Mouse (Mus musculus) limb, embryonic 14.5 days (tissue): ENCODE data around the gene Plekha4. TPM values are rescaled to one million over a fixed set of nuclear protein-coding genes. Genes with fewer than 3 reads are reported as not detected.
A peak's percentile ranks its signal among the peaks of the same experiment; 100 is the strongest.

ENCODE experiments used
- ATAC-seq: fragments of 200-750 bp; cut with Nextera tagmentation; 2 replicates; pipeline ENCODE4 v1.8.0; 2017; ENCODE audit warnings: low read depth, moderate number of reproducible peaks, moderate TSS enrichment; ENCODE audit not compliant: low FRiP score
- DNase-seq: peaks from one replicate; pipeline ENCODE4 v3.0.0-alpha.2; 2015; ENCODE audit warnings: low spot score
- H3K27ac ChIP-seq: fragments of 300-500 bp; sonication (generic); replicated peaks from 2 replicates; pipeline ENCODE4 v1.5.1; 2014; ENCODE audit warnings: low read depth, mild to moderate bottlenecking, low read length, moderate library complexity, mixed read lengths
- H3K27me3 ChIP-seq: fragments of 300-500 bp; sonication (generic); 2 replicates; pipeline ENCODE4 v1.6.1; 2014; ENCODE audit warnings: low read length, mixed read lengths; ENCODE audit not compliant: control insufficient read depth, insufficient read depth
- H3K36me3 ChIP-seq: fragments of 300-500 bp; sonication (generic); 2 replicates; pipeline ENCODE4 v1.6.1; 2014; ENCODE audit warnings: mild to moderate bottlenecking, low read length, moderate library complexity, mixed read lengths; ENCODE audit not compliant: control insufficient read depth, insufficient read depth
- H3K4me1 ChIP-seq: fragments of 300-500 bp; sonication (generic); 2 replicates; pipeline ENCODE4 v1.6.1; 2014; ENCODE audit warnings: antibody characterized with exemption, low read length, mixed read lengths; ENCODE audit not compliant: control insufficient read depth, insufficient read depth
- H3K4me2 ChIP-seq: fragments of 300-500 bp; sonication (generic); replicated peaks from 2 replicates; pipeline ENCODE4 v1.6.1; 2014; ENCODE audit warnings: low read depth, mild to moderate bottlenecking, low read length, moderate library complexity; ENCODE audit not compliant: severe bottlenecking
- H3K4me3 ChIP-seq: fragments of 300-500 bp; sonication (generic); replicated peaks from 2 replicates; pipeline ENCODE4 v1.5.1; 2014; ENCODE audit warnings: low read length
- H3K9ac ChIP-seq: fragments of 300-500 bp; sonication (generic); 2 replicates; pipeline ENCODE4 v1.6.1; 2014; ENCODE audit warnings: mild to moderate bottlenecking, low read depth, low read length, moderate library complexity; ENCODE audit not compliant: severe bottlenecking
- H3K9me3 ChIP-seq: fragments of 300-500 bp; sonication (generic); 2 replicates; pipeline ENCODE4 v1.6.1; 2016; ENCODE audit warnings: low read length; ENCODE audit not compliant: control insufficient read depth
- POLR2A ChIP-seq: fragments of 200-500 bp; IDR thresholded peaks from 2 replicates; pipeline ENCODE4 v1.8.0; 2012; ENCODE audit warnings: inconsistent platforms, mild to moderate bottlenecking, moderate library complexity, borderline replicate concordance; ENCODE audit not compliant: insufficient read depth, insufficient read length; ENCODE audit errors: extremely low read depth
- WGBS: fragments of 180-500 bp; shearing (Covaris S2); extraction: QIAGEN DNeasy Blood & Tissue Kit; methylation state at CpG from one replicate; pipeline ENCODE4 v1.1.7; 2014; 5-methylcytosine and 5-hydroxymethylcytosine counted together
- polyA plus RNA-seq, 2 experiments: library from polyadenylated mRNA; depleted of rRNA in 1 of 2; stranded (reverse) in 1 of 2; unstranded in 1 of 2; fragments of >200 nt; fragmentation: Nextera tagmentation in 1 of 2; extraction: Ambion mirVana in 1 of 2; gene quantifications; 2 replicates each; pipeline versions ENCODE4 v1.2.1 to v1.2.3; 2012 to 2014

The Plekha4 gene
- polyA plus RNA-seq, 2 experiments: 4.6 to 13.1 TPM

GRCm38 (mm10) chr7:45596107-45596506, 70.0 kb downstream of the Plekha4 start:
- Histone ChIP-seq H3K4me3 (no peak overlapping the region), H3K27ac (no peak overlapping the region), H3K36me3 (no peaks in the 10 kb centered on the region), H3K9me3 (no peaks in the 10 kb centered on the region), H3K4me2 (no peak overlapping the region), H3K4me1 (peaks cover 3% of the 10 kb centered on the region; the same call in 1 of the 2 replicates), H3K9ac (no peak overlapping the region), H3K27me3 (no peaks in the 10 kb centered on the region)
- 68% methylated on average over 1 of the region's 1 CpGs for WGBS
- DNase-seq (no peak), ATAC-seq (no peak)
- no peak for TF ChIP-seq POLR2A

GRCm38 (mm10) chr7:45597013-45597412, 70.9 kb downstream of the Plekha4 start:
- no peak overlapping the region for H3K4me3 ChIP-seq
- no peak overlapping the region for H3K9ac ChIP-seq
- no peaks in the 10 kb centered on the region for H3K36me3 ChIP-seq
- no peak for DNase-seq
- no peaks in the 10 kb centered on the region for H3K9me3 ChIP-seq
- H3K4me2 ChIP-seq: no peak overlapping the region
- 84% methylated on average over 5 of the region's 5 CpGs for WGBS
- no peaks in the 10 kb centered on the region for H3K27me3 ChIP-seq
- ATAC-seq: no peak
- no peak overlapping the region for H3K27ac ChIP-seq
- TF ChIP-seq POLR2A: no peak
- H3K4me1 ChIP-seq: peaks cover 8% of the 10 kb centered on the region; the same call in 1 of the 2 replicates

GRCm38 (mm10) chr7:45597527-45597926, 71.4 kb downstream of the Plekha4 start:
- no peak for DNase-seq
- no peak for TF ChIP-seq POLR2A
- Histone ChIP-seq H3K9me3 (no peaks in the 10 kb centered on the region), H3K4me2 (no peak overlapping the region), H3K4me3 (no peak overlapping the region), H3K9ac (no peak overlapping the region), H3K4me1 (peaks cover 8% of the 10 kb centered on the region; the same call in 1 of the 2 replicates), H3K27me3 (no peaks in the 10 kb centered on the region), H3K36me3 (no peaks in the 10 kb centered on the region), H3K27ac (no peak overlapping the region)
- 84% methylated on average over 6 of the region's 6 CpGs for WGBS
- ATAC-seq: no peak

- DNase-seq (peak; percentile 9), ATAC-seq (no peak)
- no peak for TF ChIP-seq POLR2A
- Histone ChIP-seq H3K27ac (no peak overlapping the region), H3K4me1 (peaks cover 8% of the 10 kb centered on the region; the same call in 1 of the 2 replicates), H3K9me3 (no peaks in the 10 kb centered on the region), H3K9ac (no peak overlapping the region), H3K4me3 (no peak overlapping the region), H3K36me3 (no peaks in the 10 kb centered on the region), H3K4me2 (no peak overlapping the region), H3K27me3 (no peaks in the 10 kb centered on the region)
- WGBS: 42% methylated on average over 18 of the region's 18 CpGs
Measured at GRCm38 (mm10) chr7:45598960-45599879, 73.1 kb downstream of the Plekha4 start.

Other genes with a start within 250 kb of the Plekha4 start
Only the 30 nearest of the 34 such genes appear.
- 9.5 and 17.9 TPM in 2 replicates for gene Hrc, start 191.0 kb upstream of the Plekha4 start, polyA plus RNA-seq (2012; rRNA removed)
- gene Hrc, start 191.0 kb upstream of the Plekha4 start, polyA plus RNA-seq (2014; fragmentation: Nextera tagmentation; extraction: Ambion mirVana): 4.1 and 5.9 TPM in 2 replicates
- 12.3 and 13.8 TPM in 2 replicates for gene Ppfia3, start 159.3 kb upstream of the Plekha4 start, polyA plus RNA-seq (2012; rRNA removed)
- 8.4 and 9.0 TPM in 2 replicates for gene Ppfia3, start 159.3 kb upstream of the Plekha4 start, polyA plus RNA-seq (2014; fragmentation: Nextera tagmentation; extraction: Ambion mirVana)
- 4.1 and 4.7 TPM in 2 replicates for gene Lin7b, start 155.7 kb upstream of the Plekha4 start, polyA plus RNA-seq (2012; rRNA removed)
- 1.7 and 2.2 TPM in 2 replicates for gene Lin7b, start 155.7 kb upstream of the Plekha4 start, polyA plus RNA-seq (2014; fragmentation: Nextera tagmentation; extraction: Ambion mirVana)
- 539 and 694 TPM in 2 replicates for gene Snrnp70, start 130.6 kb upstream of the Plekha4 start, polyA plus RNA-seq (2012; rRNA removed)
- gene Snrnp70, start 130.6 kb upstream of the Plekha4 start, polyA plus RNA-seq (2014; fragmentation: Nextera tagmentation; extraction: Ambion mirVana): 69.7 and 73.7 TPM in 2 replicates
- gene Kcna7, start 120.7 kb upstream of the Plekha4 start, polyA plus RNA-seq (2012; rRNA removed): 0.10 TPM in 2 replicates
- gene Kcna7, start 120.7 kb upstream of the Plekha4 start, polyA plus RNA-seq (2014; fragmentation: Nextera tagmentation; extraction: Ambion mirVana): 0.11 TPM in 1 of 2 replicates, not detected in the other
- 4.2 and 4.5 TPM in 2 replicates for gene Ntf5, start 112.6 kb upstream of the Plekha4 start, polyA plus RNA-seq (2012; rRNA removed)
- 4.4 and 6.0 TPM in 2 replicates for gene Ntf5, start 112.6 kb upstream of the Plekha4 start, polyA plus RNA-seq (2014; fragmentation: Nextera tagmentation; extraction: Ambion mirVana)
- 0.50 and 1.4 TPM in 2 replicates for gene Lhb, start 105.5 kb upstream of the Plekha4 start, polyA plus RNA-seq (2012; rRNA removed)
- gene Lhb, start 105.5 kb upstream of the Plekha4 start, polyA plus RNA-seq (2014; fragmentation: Nextera tagmentation; extraction: Ambion mirVana): not detected in 2 replicates
- gene Gys1, start 91.5 kb upstream of the Plekha4 start, polyA plus RNA-seq (2012; rRNA removed): 44.1 and 59.1 TPM in 2 replicates
- gene Gys1, start 91.5 kb upstream of the Plekha4 start, polyA plus RNA-seq (2014; fragmentation: Nextera tagmentation; extraction: Ambion mirVana): 35.8 and 37.3 TPM in 2 replicates
- gene Ruvbl2, start 88.2 kb upstream of the Plekha4 start, polyA plus RNA-seq (2012; rRNA removed): 120 TPM in 2 replicates
- gene Ruvbl2, start 88.2 kb upstream of the Plekha4 start, polyA plus RNA-seq (2014; fragmentation: Nextera tagmentation; extraction: Ambion mirVana): 119 and 126 TPM in 2 replicates
- 1,503 and 2,450 TPM in 2 replicates for gene Ftl1, start 66.4 kb upstream of the Plekha4 start, polyA plus RNA-seq (2012; rRNA removed)
- 4,726 and 4,986 TPM in 2 replicates for gene Ftl1, start 66.4 kb upstream of the Plekha4 start, polyA plus RNA-seq (2014; fragmentation: Nextera tagmentation; extraction: Ambion mirVana)
- gene Bax, start 59.4 kb upstream of the Plekha4 start, polyA plus RNA-seq (2012; rRNA removed): 127 and 164 TPM in 2 replicates
- 133 and 140 TPM in 2 replicates for gene Bax, start 59.4 kb upstream of the Plekha4 start, polyA plus RNA-seq (2014; fragmentation: Nextera tagmentation; extraction: Ambion mirVana)
- gene Tulp2, start 44.5 kb upstream of the Plekha4 start, polyA plus RNA-seq (2012; rRNA removed): 0.82 and 1.3 TPM in 2 replicates
- gene Tulp2, start 44.5 kb upstream of the Plekha4 start, polyA plus RNA-seq (2014; fragmentation: Nextera tagmentation; extraction: Ambion mirVana): 1.2 and 2.0 TPM in 2 replicates
- gene Gm45808, start 39.5 kb upstream of the Plekha4 start, polyA plus RNA-seq (2012; rRNA removed): not detected in 2 replicates
- not detected in 2 replicates for gene Gm45808, start 39.5 kb upstream of the Plekha4 start, polyA plus RNA-seq (2014; fragmentation: Nextera tagmentation; extraction: Ambion mirVana)
- 2.4 and 2.9 TPM in 2 replicates for gene Dhdh, start 37.5 kb upstream of the Plekha4 start, polyA plus RNA-seq (2012; rRNA removed)
- gene Dhdh, start 37.5 kb upstream of the Plekha4 start, polyA plus RNA-seq (2014; fragmentation: Nextera tagmentation; extraction: Ambion mirVana): 2.0 and 2.6 TPM in 2 replicates
- 293 and 299 TPM in 2 replicates for gene Nucb1, start 15.9 kb upstream of the Plekha4 start, polyA plus RNA-seq (2012; rRNA removed)
- 239 and 254 TPM in 2 replicates for gene Nucb1, start 15.9 kb upstream of the Plekha4 start, polyA plus RNA-seq (2014; fragmentation: Nextera tagmentation; extraction: Ambion mirVana)
- gene Ppp1r15a, start 62 bp upstream of the Plekha4 start, polyA plus RNA-seq (2012; rRNA removed): 27.5 and 29.8 TPM in 2 replicates
- gene Ppp1r15a, start 62 bp upstream of the Plekha4 start, polyA plus RNA-seq (2014; fragmentation: Nextera tagmentation; extraction: Ambion mirVana): 21.2 and 22.1 TPM in 2 replicates
- gene Hsd17b14, start 28.6 kb downstream of the Plekha4 start, polyA plus RNA-seq (2012; rRNA removed): 1.1 and 1.2 TPM in 2 replicates
- gene Hsd17b14, start 28.6 kb downstream of the Plekha4 start, polyA plus RNA-seq (2014; fragmentation: Nextera tagmentation; extraction: Ambion mirVana): 0.44 and 0.92 TPM in 2 replicates
- gene Bcat2, start 43.8 kb downstream of the Plekha4 start, polyA plus RNA-seq (2012; rRNA removed): 67.6 and 71.5 TPM in 2 replicates
- 57.2 and 60.4 TPM in 2 replicates for gene Bcat2, start 43.8 kb downstream of the Plekha4 start, polyA plus RNA-seq (2014; fragmentation: Nextera tagmentation; extraction: Ambion mirVana)
- gene Fgf21, start 89.2 kb downstream of the Plekha4 start, polyA plus RNA-seq (2012; rRNA removed): 0.58 and 0.73 TPM in 2 replicates
- gene Fgf21, start 89.2 kb downstream of the Plekha4 start, polyA plus RNA-seq (2014; fragmentation: Nextera tagmentation; extraction: Ambion mirVana): 0.43 and 0.66 TPM in 2 replicates
- 1.0 and 1.9 TPM in 2 replicates for gene Fut1, start 91.0 kb downstream of the Plekha4 start, polyA plus RNA-seq (2012; rRNA removed)
- 1.2 and 1.8 TPM in 2 replicates for gene Fut1, start 91.0 kb downstream of the Plekha4 start, polyA plus RNA-seq (2014; fragmentation: Nextera tagmentation; extraction: Ambion mirVana)
- gene Izumo1, start 95.5 kb downstream of the Plekha4 start, polyA plus RNA-seq (2012; rRNA removed): 0.33 and 0.43 TPM in 2 replicates
- gene Izumo1, start 95.5 kb downstream of the Plekha4 start, polyA plus RNA-seq (2014; fragmentation: Nextera tagmentation; extraction: Ambion mirVana): 0.39 TPM in 1 of 2 replicates, not detected in the other
- gene Rasip1, start 101.2 kb downstream of the Plekha4 start, polyA plus RNA-seq (2012; rRNA removed): 14.1 and 16.7 TPM in 2 replicates
- 11.0 and 11.8 TPM in 2 replicates for gene Rasip1, start 101.2 kb downstream of the Plekha4 start, polyA plus RNA-seq (2014; fragmentation: Nextera tagmentation; extraction: Ambion mirVana)
- 34.6 and 43.9 TPM in 2 replicates for gene Mamstr, start 113.6 kb downstream of the Plekha4 start, polyA plus RNA-seq (2012; rRNA removed)
- 15.7 and 19.8 TPM in 2 replicates for gene Mamstr, start 113.6 kb downstream of the Plekha4 start, polyA plus RNA-seq (2014; fragmentation: Nextera tagmentation; extraction: Ambion mirVana)
- 1.1 and 1.4 TPM in 2 replicates for gene Fut2, start 140.1 kb downstream of the Plekha4 start, polyA plus RNA-seq (2012; rRNA removed)
- 2.2 and 2.9 TPM in 2 replicates for gene Fut2, start 140.1 kb downstream of the Plekha4 start, polyA plus RNA-seq (2014; fragmentation: Nextera tagmentation; extraction: Ambion mirVana)
- 1.3 and 2.1 TPM in 2 replicates for gene Ntn5, start 157.7 kb downstream of the Plekha4 start, polyA plus RNA-seq (2012; rRNA removed)
- 0.59 and 0.86 TPM in 2 replicates for gene Ntn5, start 157.7 kb downstream of the Plekha4 start, polyA plus RNA-seq (2014; fragmentation: Nextera tagmentation; extraction: Ambion mirVana)
- gene Sec1, start 168.1 kb downstream of the Plekha4 start, polyA plus RNA-seq (2012; rRNA removed): 1.7 and 2.8 TPM in 2 replicates
- gene Sec1, start 168.1 kb downstream of the Plekha4 start, polyA plus RNA-seq (2014; fragmentation: Nextera tagmentation; extraction: Ambion mirVana): 0.46 and 0.92 TPM in 2 replicates
- gene Car11, start 173.5 kb downstream of the Plekha4 start, polyA plus RNA-seq (2012; rRNA removed): 34.1 and 46.4 TPM in 2 replicates
- 9.5 and 10.6 TPM in 2 replicates for gene Car11, start 173.5 kb downstream of the Plekha4 start, polyA plus RNA-seq (2014; fragmentation: Nextera tagmentation; extraction: Ambion mirVana)
- 15.1 and 16.8 TPM in 2 replicates for gene Dbp, start 178.8 kb downstream of the Plekha4 start, polyA plus RNA-seq (2012; rRNA removed)
- gene Dbp, start 178.8 kb downstream of the Plekha4 start, polyA plus RNA-seq (2014; fragmentation: Nextera tagmentation; extraction: Ambion mirVana): 7.0 and 8.9 TPM in 2 replicates
- 1,056 and 1,196 TPM in 2 replicates for gene Rpl18, start 189.1 kb downstream of the Plekha4 start, polyA plus RNA-seq (2012; rRNA removed)
- 1,210 and 1,246 TPM in 2 replicates for gene Rpl18, start 189.1 kb downstream of the Plekha4 start, polyA plus RNA-seq (2014; fragmentation: Nextera tagmentation; extraction: Ambion mirVana)
- 36.9 and 48.5 TPM in 2 replicates for gene Sphk2, start 191.7 kb downstream of the Plekha4 start, polyA plus RNA-seq (2012; rRNA removed)
- gene Sphk2, start 191.7 kb downstream of the Plekha4 start, polyA plus RNA-seq (2014; fragmentation: Nextera tagmentation; extraction: Ambion mirVana): 27.5 and 29.2 TPM in 2 replicates